Mouse (Mus musculus) intestine, embryonic 14.5 days (tissue): ENCODE results near the gene Mlst8. TPM values are rescaled to one million over a fixed set of nuclear protein-coding genes. Genes with fewer than 3 reads are reported as not detected.

Source experiments
- ATAC-seq: fragments of 200-750 bp; cut with Nextera tagmentation; replicated peaks from 2 replicates; pipeline ENCODE4 v1.8.0; 2017; ENCODE audit warnings: low read depth, moderate number of reproducible peaks, moderate TSS enrichment, moderate library complexity; ENCODE audit not compliant: low FRiP score, low TSS enrichment
- DNase-seq: peaks from one replicate; pipeline ENCODE4 v3.0.0-alpha.2; 2018; ENCODE audit warnings: low spot score
- H3K27ac ChIP-seq: fragments of 300-500 bp; sonication (generic); 2 replicates; pipeline ENCODE4 v1.5.1; 2014; ENCODE audit warnings: low read depth, mild to moderate bottlenecking, control low read depth
- H3K27me3 ChIP-seq: fragments of 300-500 bp; sonication (generic); replicated peaks from 2 replicates; pipeline ENCODE4 v1.6.1; 2014; ENCODE audit warnings: low read length, control low read depth; ENCODE audit not compliant: control insufficient read depth, insufficient read depth
- H3K36me3 ChIP-seq: fragments of 300-500 bp; sonication (generic); 2 replicates; pipeline ENCODE4 v1.6.1; 2014; ENCODE audit warnings: low read length, control low read depth; ENCODE audit not compliant: control insufficient read depth, insufficient read depth
- H3K4me1 ChIP-seq: fragments of 300-500 bp; sonication (generic); replicated peaks from 2 replicates; pipeline ENCODE4 v1.6.1; 2014; ENCODE audit warnings: low read length, control low read depth, mixed read lengths; ENCODE audit not compliant: control insufficient read depth, insufficient read depth
- H3K4me2 ChIP-seq: fragments of 300-500 bp; sonication (generic); 2 replicates; pipeline ENCODE4 v1.6.1; 2014; ENCODE audit warnings: low read length
- H3K4me3 ChIP-seq: fragments of 300-500 bp; sonication (generic); 2 replicates; pipeline ENCODE4 v1.5.1; 2014; ENCODE audit warnings: low read depth, low read length, control low read depth, mixed read lengths
- H3K9ac ChIP-seq: fragments of 300-500 bp; sonication (generic); 2 replicates; pipeline ENCODE4 v1.6.1; 2014; ENCODE audit warnings: mild to moderate bottlenecking, low read length
- H3K9me3 ChIP-seq: fragments of 300-500 bp; sonication (generic); 2 replicates; pipeline ENCODE4 v1.6.1; 2016; ENCODE audit warnings: low read length, control low read depth; ENCODE audit not compliant: control insufficient read depth
- WGBS: fragments of 180-500 bp; shearing (Covaris S2); extraction: QIAGEN DNeasy Blood & Tissue Kit; methylation state at CpG from one replicate; pipeline ENCODE4 v1.1.7; 2014; 5-methylcytosine and 5-hydroxymethylcytosine counted together
- polyA plus RNA-seq: library from polyadenylated mRNA; unstranded; fragments of >200 nt; fragmentation: Nextera tagmentation; extraction: Ambion mirVana; gene quantifications from 2 replicates; pipeline ENCODE4 v1.2.1, GENCODE M21; 2014

Gene Mlst8
- polyA plus RNA-seq, 1 experiment from 2014 or later, result 32.3 TPM

DNA sequence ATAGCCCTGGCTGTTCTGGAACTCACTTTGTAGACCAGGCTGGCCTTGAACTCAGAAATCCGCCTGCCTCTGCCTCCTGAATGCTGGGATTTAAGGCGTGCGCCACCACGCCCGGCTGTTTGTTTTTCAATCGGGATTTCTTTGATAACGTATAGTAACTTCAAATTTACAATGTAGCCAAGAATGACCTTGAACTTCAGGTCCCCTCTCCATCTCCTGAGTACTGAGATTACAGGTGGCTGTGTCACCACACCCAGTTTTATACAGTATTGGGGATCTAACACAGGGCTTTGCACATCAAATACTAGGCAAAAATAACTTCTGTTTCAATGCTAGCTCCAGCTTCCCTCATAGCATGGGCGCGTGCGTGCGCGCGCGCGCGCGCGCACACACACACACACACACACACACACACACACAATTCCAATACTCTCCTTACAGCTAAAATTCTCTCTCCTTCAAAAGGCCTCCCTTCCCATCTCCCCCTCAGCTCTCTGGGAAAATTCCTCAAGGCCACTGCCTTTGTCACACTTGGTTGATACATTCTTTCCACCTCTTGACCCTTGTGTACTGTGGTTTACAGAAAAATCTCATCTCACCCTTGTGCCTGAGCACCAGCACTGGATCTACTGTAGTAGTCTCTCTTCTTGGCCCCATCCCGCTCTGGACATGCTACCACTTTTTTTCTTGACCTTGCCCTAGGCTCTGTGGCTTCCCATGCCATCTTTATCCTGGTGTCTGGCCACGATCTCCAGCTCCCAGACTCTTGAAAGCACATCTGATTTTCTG lies 2.3 kb upstream of the Mlst8 start:
- Histone ChIP-seq H3K27ac (no peak overlapping the region), H3K4me2 (no peak overlapping the region), H3K4me1 (peaks cover 14% of the 10 kb centered on the region; the same call in 1 of the 2 replicates), H3K9me3 (no peaks in the 10 kb centered on the region), H3K9ac (no peak overlapping the region), H3K36me3 (peaks cover 13% of the 10 kb centered on the region), H3K4me3 (no peak overlapping the region), H3K27me3 (no peaks in the 10 kb centered on the region)
- 90% methylated on average over 20 of the region's 20 CpGs for whole genome bisulfite sequencing
- ATAC-seq, result no peak
- DNase-seq, result no peak

DNA sequence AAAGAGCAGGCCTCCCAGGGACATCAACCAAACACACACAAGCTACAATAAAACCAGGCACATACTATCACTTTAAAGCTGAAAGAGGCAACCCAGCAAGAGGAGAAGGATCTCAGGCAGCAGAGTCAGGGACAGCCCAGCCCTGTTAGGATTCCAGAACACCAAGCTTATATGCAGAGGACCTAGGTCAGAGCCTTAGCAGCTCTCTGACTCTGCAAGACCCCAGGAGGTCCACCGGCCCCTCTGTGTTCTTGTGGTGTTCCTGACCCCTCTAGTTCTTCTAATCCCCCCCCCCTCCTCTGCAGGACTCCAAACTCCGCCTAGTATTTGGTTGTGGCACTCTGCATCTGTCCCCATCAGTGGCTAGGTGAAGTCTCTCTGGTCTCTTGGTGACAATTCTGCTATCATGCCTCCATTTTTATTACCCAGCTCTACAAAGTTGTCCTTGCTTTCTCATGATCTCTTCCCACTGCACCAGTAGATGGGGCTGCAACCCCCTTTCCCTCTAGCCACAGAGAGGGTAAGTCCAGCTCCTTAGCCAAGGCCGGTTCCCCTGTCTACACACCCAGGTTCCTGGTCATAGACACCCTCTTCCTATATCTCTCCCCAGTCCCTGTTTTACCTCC lies 1.4 kb upstream of the Mlst8 start:
- peaks cover 14% of the 10 kb centered on the region; the same call in 1 of the 2 replicates for H3K4me1 ChIP-seq
- ATAC-seq (no peak), DNase-seq (no peak)
- no peak overlapping the region for H3K4me3 ChIP-seq
- WGBS, result 40% methylated on average over 3 of the region's 3 CpGs
- H3K9ac ChIP-seq, result no peak overlapping the region
- no peak overlapping the region for H3K4me2 ChIP-seq
- peak overlapping the region; percentile 30 for H3K27ac ChIP-seq
- H3K9me3 ChIP-seq, result no peaks in the 10 kb centered on the region
- H3K36me3 ChIP-seq, result peaks cover 22% of the 10 kb centered on the region
- no peaks in the 10 kb centered on the region for H3K27me3 ChIP-seq

DNA sequence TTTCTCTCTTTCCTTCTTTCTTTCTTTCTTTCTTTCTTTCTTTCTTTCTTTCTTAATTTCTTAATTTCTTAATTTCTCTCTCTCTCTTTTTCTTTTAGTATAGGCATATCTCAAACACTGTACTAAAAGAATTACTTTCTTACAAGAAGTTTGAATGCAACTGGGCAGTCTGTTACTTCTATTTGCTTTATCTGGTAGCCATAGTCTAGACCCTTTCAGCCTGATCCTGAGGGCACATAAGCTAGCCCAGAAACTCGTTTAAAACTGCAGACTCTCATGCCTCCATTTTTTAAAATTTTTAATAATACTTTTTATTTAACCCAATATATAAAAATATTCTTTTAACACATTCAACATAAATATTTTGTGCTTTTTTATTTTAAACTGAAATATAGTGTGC lies 553 bp upstream of the Mlst8 start:
- H3K27me3 ChIP-seq, result no peaks in the 10 kb centered on the region
- H3K9me3 ChIP-seq, result no peaks in the 10 kb centered on the region
- H3K4me3 ChIP-seq, result peak overlapping the region; percentile 93
- DNase-seq (no peak), ATAC-seq (no peak)
- peak overlapping the region; percentile 72 for H3K4me2 ChIP-seq
- H3K36me3 ChIP-seq, result peaks cover 31% of the 10 kb centered on the region
- no peak overlapping the region; the same call in 1 of the 2 replicates for H3K9ac ChIP-seq
- no peak overlapping the region; the same call in 1 of the 2 replicates for H3K27ac ChIP-seq
- WGBS, result 19% methylated on average over 1 of the region's 1 CpGs
- H3K4me1 ChIP-seq, result peaks cover 14% of the 10 kb centered on the region; the same call in 1 of the 2 replicates

DNA sequence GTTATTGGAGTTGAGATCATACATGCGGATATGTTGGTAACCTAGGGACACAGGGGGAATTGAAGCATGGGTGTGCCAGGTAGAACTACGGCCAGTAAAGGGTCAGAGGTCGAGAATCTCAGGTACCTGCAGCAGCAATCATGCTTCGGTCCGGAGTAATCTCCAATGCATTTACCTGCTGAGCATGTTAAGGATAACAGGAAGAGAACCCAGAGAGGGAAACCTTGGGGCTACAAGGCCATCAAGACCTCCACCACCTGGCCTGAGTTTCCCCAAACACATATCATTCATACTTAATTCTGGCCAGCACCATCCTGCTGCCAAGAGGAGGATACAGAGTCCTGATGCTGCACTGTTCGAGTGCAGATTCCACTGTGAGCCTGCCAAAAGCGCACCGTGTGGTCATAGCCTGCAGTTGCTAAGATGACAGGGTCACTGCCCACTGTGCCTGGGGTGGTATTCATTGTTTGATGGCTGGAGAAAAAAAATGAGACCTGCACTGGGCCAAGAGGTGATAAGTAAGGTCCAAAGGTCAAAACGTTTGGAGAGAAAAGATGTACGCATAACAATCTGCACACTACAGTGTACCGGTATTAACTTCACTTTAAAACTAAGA lies 785 bp downstream of the Mlst8 start:
- peaks cover 39% of the 10 kb centered on the region for H3K36me3 ChIP-seq
- no peaks in the 10 kb centered on the region for H3K27me3 ChIP-seq
- H3K4me3 ChIP-seq, result peak overlapping the region; percentile 93
- WGBS, result 42% methylated on average over 11 of the region's 11 CpGs
- H3K9ac ChIP-seq, result peak overlapping the region; percentile 84
- H3K27ac ChIP-seq, result 0 out of 2 replicates have a peak overlapping the region, but pooled peaks have one; percentile 93
- DNase-seq (no peak), ATAC-seq (peak; percentile 36)
- H3K4me1 ChIP-seq, result peaks cover 14% of the 10 kb centered on the region; the same call in 1 of the 2 replicates
- H3K9me3 ChIP-seq, result no peaks in the 10 kb centered on the region
- H3K4me2 ChIP-seq, result peak overlapping the region; percentile 72

DNA sequence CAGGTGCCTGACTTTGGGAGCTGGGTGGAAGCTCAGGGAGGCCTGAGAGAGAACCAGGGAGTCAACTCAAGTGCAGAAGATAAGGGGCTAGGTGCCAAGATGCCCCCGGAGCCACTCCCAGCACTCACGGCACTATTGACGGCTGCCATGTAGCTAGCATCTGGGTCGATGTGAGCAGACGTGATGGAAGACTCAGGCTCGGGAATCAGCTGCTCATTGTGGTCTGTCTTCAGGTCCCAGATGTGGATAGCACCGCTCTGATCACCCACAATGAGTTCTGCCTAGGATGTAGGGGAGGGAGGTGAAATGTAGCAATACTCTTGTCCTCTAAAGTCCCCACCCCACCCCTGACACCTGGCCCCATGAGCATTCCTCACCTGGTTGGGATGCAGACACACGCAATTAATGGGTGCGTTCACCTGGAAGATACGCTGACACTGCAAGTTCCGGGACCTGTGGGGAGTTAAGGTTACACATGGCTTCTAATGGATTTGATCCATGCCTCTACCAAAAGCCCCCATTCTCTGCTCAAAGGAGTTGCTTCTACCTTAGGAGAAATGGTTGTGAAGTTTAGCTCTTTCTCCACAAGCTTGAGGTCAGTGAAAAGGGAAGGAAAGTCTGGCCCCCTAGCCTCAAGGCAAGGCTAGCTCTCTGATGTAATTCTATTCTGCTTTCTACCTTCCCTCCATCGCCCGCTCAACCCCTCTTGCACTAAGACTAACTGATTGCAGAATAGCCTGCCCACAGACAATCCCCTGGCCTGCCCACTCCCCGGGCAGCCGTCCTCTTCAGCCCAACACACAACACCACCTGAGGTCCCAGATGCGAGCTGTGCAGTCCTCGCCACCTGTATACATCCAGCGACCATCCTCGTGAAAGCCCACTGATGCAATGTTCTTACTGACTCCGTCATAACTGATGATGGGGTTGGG lies 1.6 kb downstream of the Mlst8 start:
- Histone ChIP-seq H3K9ac (peak overlapping the region; percentile 84), H3K4me2 (peak overlapping the region; percentile 72), H3K27ac (no peak overlapping the region), H3K9me3 (no peaks in the 10 kb centered on the region), H3K4me3 (peak overlapping the region; percentile 93), H3K4me1 (peaks cover 22% of the 10 kb centered on the region), H3K36me3 (peaks cover 44% of the 10 kb centered on the region), H3K27me3 (no peaks in the 10 kb centered on the region)
- no peak for DNase-seq
- no peak for ATAC-seq
- 93% methylated on average over 20 of the region's 20 CpGs for WGBS

DNA sequence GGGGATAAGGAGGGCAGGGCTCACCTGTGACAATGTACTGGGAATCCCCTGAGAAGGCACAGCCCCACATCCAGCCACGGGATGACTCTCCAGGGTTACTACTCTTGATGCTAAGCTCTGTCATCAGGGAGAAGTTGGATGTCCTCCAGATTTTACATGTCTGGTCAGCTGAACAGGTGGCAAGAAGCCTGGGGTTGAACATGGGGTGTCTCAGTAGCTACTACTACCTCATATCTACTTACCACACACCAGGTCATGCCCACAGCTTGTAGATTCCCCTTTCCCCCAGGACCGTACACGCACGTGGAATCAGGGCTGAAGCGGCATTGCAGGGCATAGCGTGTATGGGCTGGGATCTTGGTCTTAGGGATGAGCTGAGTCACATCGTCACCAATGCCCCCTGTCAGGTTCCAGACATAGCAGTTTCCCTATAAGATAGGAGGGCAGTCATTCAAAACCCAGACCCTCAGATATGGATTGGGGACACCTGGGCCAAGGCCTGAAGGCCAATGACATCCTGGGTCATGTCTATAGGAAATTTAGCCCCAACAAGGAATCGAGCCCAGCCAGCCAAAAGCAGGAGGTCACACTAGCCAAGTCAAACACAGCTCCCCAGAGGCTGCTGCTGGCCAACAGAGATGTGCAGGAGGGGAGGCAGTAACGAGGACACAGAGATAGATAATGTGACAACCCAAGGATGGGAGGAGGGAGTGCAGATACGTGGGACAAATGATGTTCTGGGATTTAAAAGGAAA lies 2.7 kb downstream of the Mlst8 start:
- Histone ChIP-seq H3K36me3 (peaks cover 44% of the 10 kb centered on the region), H3K27ac (no peak overlapping the region), H3K9ac (no peak overlapping the region), H3K4me3 (no peak overlapping the region), H3K4me2 (no peak overlapping the region), H3K4me1 (peaks cover 33% of the 10 kb centered on the region), H3K27me3 (no peaks in the 10 kb centered on the region), H3K9me3 (no peaks in the 10 kb centered on the region)
- DNase-seq, result no peak
- WGBS, result 93% methylated on average over 10 of the region's 10 CpGs
- ATAC-seq, result no peak

DNA sequence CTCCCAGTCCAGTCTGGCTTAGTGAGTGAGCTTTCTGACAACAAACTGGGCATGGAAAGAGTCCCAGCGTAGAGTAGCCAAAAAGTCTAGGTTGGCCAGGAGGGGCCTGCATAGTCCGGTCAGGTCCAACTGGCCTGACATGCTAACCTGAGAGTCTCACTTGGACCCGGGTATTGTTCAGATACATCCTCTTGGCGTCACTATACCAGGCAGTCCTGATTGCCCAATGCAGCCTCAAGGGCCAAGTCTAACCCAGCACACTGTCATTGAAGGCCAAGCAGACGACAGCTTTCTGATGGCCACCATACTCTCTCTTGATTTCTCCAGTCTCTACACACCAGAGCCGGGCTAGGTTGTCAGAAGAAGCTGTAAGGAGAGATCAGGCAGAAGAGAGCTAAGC lies 3.3 kb downstream of the Mlst8 start:
- no peak overlapping the region for H3K4me3 ChIP-seq
- no peak overlapping the region for H3K4me2 ChIP-seq
- peaks cover 36% of the 10 kb centered on the region for H3K4me1 ChIP-seq
- H3K9ac ChIP-seq, result no peak overlapping the region
- DNase-seq (no peak), ATAC-seq (no peak)
- no peak overlapping the region for H3K27ac ChIP-seq
- no peaks in the 10 kb centered on the region for H3K27me3 ChIP-seq
- peaks cover 44% of the 10 kb centered on the region for H3K36me3 ChIP-seq
- no peaks in the 10 kb centered on the region for H3K9me3 ChIP-seq
- 95% methylated on average over 6 of the region's 6 CpGs for WGBS
